Mouse (Mus musculus) stomach, embryonic 15.5 days (tissue): ENCODE measurements around the gene Treml2. TPM values are rescaled to one million over a fixed set of nuclear protein-coding genes. Genes with fewer than 3 reads are reported as not detected.

ENCODE experiments used
- ATAC-seq: fragments of 200-750 bp; cut with Nextera tagmentation; 2 replicates; pipeline ENCODE4 v1.8.0; 2017; ENCODE audit warnings: low read depth, moderate number of reproducible peaks, moderate TSS enrichment; ENCODE audit not compliant: insufficient read depth, low FRiP score
- H3K27ac ChIP-seq: fragments of 300-500 bp; sonication (generic); 2 replicates; pipeline ENCODE4 v1.5.1; 2015; ENCODE audit warnings: mild to moderate bottlenecking, inconsistent platforms
- H3K27me3 ChIP-seq: fragments of 300-500 bp; sonication (generic); replicated peaks from 2 replicates; pipeline ENCODE4 v1.6.1; 2015; ENCODE audit warnings: inconsistent platforms
- H3K36me3 ChIP-seq: fragments of 300-500 bp; sonication (generic); 2 replicates; pipeline ENCODE4 v1.6.1; 2015; ENCODE audit warnings: inconsistent platforms
- H3K4me1 ChIP-seq: fragments of 300-500 bp; sonication (generic); 2 replicates; pipeline ENCODE4 v1.6.1; 2015; ENCODE audit warnings: inconsistent platforms
- H3K4me2 ChIP-seq: fragments of 300-500 bp; sonication (generic); 2 replicates; pipeline ENCODE4 v1.6.1; 2015; ENCODE audit warnings: mild to moderate bottlenecking, inconsistent platforms
- H3K4me3 ChIP-seq: fragments of 300-500 bp; sonication (generic); replicated peaks from 2 replicates; pipeline ENCODE4 v1.5.1; 2015; ENCODE audit warnings: inconsistent platforms
- H3K9ac ChIP-seq: fragments of 300-500 bp; sonication (generic); 2 replicates; pipeline ENCODE4 v1.6.1; 2015; ENCODE audit warnings: inconsistent platforms
- H3K9me3 ChIP-seq: fragments of 300-500 bp; sonication (generic); 2 replicates; pipeline ENCODE4 v1.6.1; 2016; ENCODE audit warnings: inconsistent platforms
- WGBS: fragments of 180-500 bp; shearing (Covaris S2); methylation state at CpG from one replicate; pipeline ENCODE4 v1.1.7; 2015; 5-methylcytosine and 5-hydroxymethylcytosine counted together
- polyA plus RNA-seq: library from polyadenylated mRNA; unstranded; fragments of >200 nt; fragmentation: Nextera tagmentation; extraction: Ambion mirVana; gene quantifications from 2 replicates; pipeline ENCODE4 v1.2.1, GENCODE M21; 2015

Treml2 gene
- polyA plus RNA-seq: 0.30 and 0.48 TPM in 2 replicates

GRCm38 (mm10) chr17:48299203-48299602 lies at the start of gene Treml2:
Gene Treml2 (plus strand): TSS chr17:48299498.
- H3K27me3 ChIP-seq: no peaks in the 10 kb centered on the region
- WGBS: 17% methylated on average over 3 of the region's 4 CpGs
- no peaks in the 10 kb centered on the region for H3K36me3 ChIP-seq
- peak; percentile 57; the same call in 1 of the 2 replicates for ATAC-seq
- no peaks in the 10 kb centered on the region for H3K9me3 ChIP-seq
- no peaks in the 10 kb centered on the region for H3K4me1 ChIP-seq
- 0 out of 2 replicates have a peak within 1 kb of the TSS, but pooled peaks have one; percentile 16 for H3K4me2 ChIP-seq
- H3K4me3 ChIP-seq: no peak within 1 kb of the TSS
- H3K27ac ChIP-seq: no peak within 1 kb of the TSS
- no peak within 1 kb of the TSS for H3K9ac ChIP-seq

DNA sequence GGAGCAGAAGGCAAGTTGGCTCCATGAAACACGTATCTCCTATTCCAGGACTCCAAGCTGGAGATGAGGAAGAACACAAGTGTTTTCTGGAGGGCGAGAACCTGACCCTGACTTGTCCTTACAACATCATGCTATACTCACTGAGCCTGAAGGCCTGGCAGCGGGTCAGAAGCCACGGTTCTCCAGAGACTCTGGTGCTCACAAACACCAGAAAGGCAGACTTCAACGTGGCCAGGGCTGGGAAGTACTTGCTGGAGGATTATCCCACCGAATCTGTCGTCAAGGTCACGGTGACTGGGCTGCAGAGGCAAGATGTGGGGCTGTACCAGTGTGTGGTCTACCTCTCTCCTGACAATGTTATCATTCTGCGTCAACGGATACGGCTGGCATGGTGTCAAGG lies 49.8 kb upstream of the Treml2 start:
- Histone ChIP-seq H3K4me2 (no peak overlapping the region), H3K4me1 (no peaks in the 10 kb centered on the region), H3K9ac (no peak overlapping the region), H3K4me3 (no peak overlapping the region), H3K27me3 (no peaks in the 10 kb centered on the region), H3K9me3 (no peaks in the 10 kb centered on the region), H3K27ac (no peak overlapping the region), H3K36me3 (no peaks in the 10 kb centered on the region)
- 77% methylated on average over 11 of the region's 11 CpGs for WGBS
- no peak for ATAC-seq

- Histone ChIP-seq H3K4me3 (no peak overlapping the region), H3K4me1 (no peaks in the 10 kb centered on the region), H3K4me2 (no peak overlapping the region), H3K9me3 (no peaks in the 10 kb centered on the region), H3K27me3 (no peaks in the 10 kb centered on the region), H3K27ac (no peak overlapping the region), H3K36me3 (no peaks in the 10 kb centered on the region), H3K9ac (no peak overlapping the region)
- 85% methylated on average over 7 of the region's 7 CpGs for WGBS
- no peak for ATAC-seq
Measured at GRCm38 (mm10) chr17:48250631-48251030, 48.7 kb upstream of the Treml2 start.

DNA sequence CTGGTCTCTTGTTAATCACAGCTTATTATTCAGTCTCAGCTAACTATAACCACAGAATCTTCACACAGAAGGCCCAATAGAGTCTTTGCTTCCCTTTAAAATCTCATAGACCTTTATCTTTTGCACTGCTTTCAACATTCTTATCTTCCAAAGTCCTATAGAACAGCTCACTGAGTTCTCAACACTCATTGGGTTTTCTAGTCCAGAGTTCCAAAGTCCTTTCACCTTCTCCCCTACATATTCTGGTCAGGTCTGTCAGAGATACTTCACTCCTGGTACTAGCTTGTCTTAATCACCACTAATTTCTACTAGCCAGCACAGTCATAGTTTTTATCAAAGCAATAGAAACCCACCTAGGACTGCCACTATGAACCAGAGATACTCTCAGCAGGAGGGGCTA lies 42.7 kb upstream of the Treml2 start:
- Histone ChIP-seq H3K9me3 (no peaks in the 10 kb centered on the region), H3K27me3 (no peaks in the 10 kb centered on the region), H3K9ac (no peak overlapping the region), H3K4me2 (no peak overlapping the region), H3K4me3 (no peak overlapping the region), H3K36me3 (no peaks in the 10 kb centered on the region), H3K4me1 (no peaks in the 10 kb centered on the region), H3K27ac (no peak overlapping the region)
- ATAC-seq: no peak

DNA sequence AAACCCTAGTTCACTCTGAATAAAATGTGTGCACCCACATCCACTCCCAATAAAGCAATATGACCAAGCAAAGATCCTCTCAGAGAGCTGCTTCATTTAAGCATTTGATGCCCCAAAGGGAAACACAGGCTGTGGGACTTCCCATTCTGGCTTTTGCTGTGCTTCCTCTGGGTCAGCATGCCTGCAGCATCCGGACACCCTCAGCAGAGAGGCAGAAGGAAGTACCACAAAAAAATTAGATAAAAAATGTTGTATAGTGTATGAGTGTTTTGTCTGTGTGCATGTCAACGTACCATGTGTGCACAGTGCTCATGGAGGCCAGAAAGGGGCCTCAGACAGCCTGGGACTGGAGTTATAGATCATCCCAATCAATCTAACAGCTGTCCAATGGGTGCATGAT lies 37.4 kb upstream of the Treml2 start:
- 65% methylated on average over 2 of the region's 2 CpGs for WGBS
- ATAC-seq: no peak

GRCm38 (mm10) chr17:48263741-48264362 lies 35.4 kb upstream of the Treml2 start, which contains the start of gene Treml4:
Gene Treml4 (plus strand): TSS chr17:48264295.
- H3K27ac ChIP-seq: no peak within 1 kb of the TSS
- H3K4me1 ChIP-seq: no peaks in the 10 kb centered on the region
- 81% methylated on average over 3 of the region's 3 CpGs for WGBS
- no peaks in the 10 kb centered on the region for H3K36me3 ChIP-seq
- no peak within 1 kb of the TSS for H3K4me3 ChIP-seq
- no peak within 1 kb of the TSS for H3K4me2 ChIP-seq
- no peak for ATAC-seq
- H3K9me3 ChIP-seq: no peaks in the 10 kb centered on the region
- no peak within 1 kb of the TSS for H3K9ac ChIP-seq
- H3K27me3 ChIP-seq: no peaks in the 10 kb centered on the region

More for the DNA sequence above, 37.4 kb upstream of the Treml2 start:
- Histone ChIP-seq H3K4me3 (no peak overlapping the region), H3K27me3 (no peaks in the 10 kb centered on the region), H3K4me1 (no peaks in the 10 kb centered on the region), H3K36me3 (no peaks in the 10 kb centered on the region), H3K9me3 (no peaks in the 10 kb centered on the region), H3K9ac (no peak overlapping the region), H3K27ac (no peak overlapping the region), H3K4me2 (no peak overlapping the region)

DNA sequence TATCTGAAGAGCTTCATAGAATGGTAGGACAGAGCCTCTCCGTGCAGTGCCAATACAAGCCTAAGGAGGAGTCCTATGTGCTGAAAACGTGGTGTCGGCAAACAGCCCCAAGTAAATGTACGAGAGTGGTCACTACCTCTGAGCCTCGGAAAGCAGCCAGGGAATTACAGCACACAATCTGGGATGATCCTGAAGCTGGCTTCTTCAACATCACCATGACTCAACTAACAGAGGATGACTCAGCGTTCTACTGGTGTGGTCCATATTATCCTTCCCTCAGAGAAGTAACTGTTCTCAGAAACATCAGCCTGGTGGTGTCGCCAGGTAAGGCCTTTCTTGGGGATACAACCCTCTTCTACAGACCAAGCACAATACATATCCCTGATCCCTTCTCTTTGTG lies 34.6 kb upstream of the Treml2 start:
- Histone ChIP-seq H3K4me3 (no peak overlapping the region), H3K27ac (no peak overlapping the region), H3K36me3 (no peaks in the 10 kb centered on the region), H3K9ac (no peak overlapping the region), H3K4me2 (no peak overlapping the region), H3K27me3 (no peaks in the 10 kb centered on the region), H3K9me3 (no peaks in the 10 kb centered on the region), H3K4me1 (no peaks in the 10 kb centered on the region)
- ATAC-seq: no peak
- 85% methylated on average over 7 of the region's 7 CpGs for WGBS

- no peak for ATAC-seq
- H3K27me3 ChIP-seq: no peaks in the 10 kb centered on the region
- H3K4me2 ChIP-seq: no peak overlapping the region
- H3K36me3 ChIP-seq: no peaks in the 10 kb centered on the region
- no peak overlapping the region for H3K27ac ChIP-seq
- 12% methylated on average over 2 of the region's 2 CpGs for WGBS
- no peaks in the 10 kb centered on the region for H3K9me3 ChIP-seq
- H3K4me1 ChIP-seq: no peaks in the 10 kb centered on the region
- H3K4me3 ChIP-seq: no peak overlapping the region
- no peak overlapping the region for H3K9ac ChIP-seq
Measured at GRCm38 (mm10) chr17:48266138-48266537, 33.2 kb upstream of the Treml2 start.

DNA sequence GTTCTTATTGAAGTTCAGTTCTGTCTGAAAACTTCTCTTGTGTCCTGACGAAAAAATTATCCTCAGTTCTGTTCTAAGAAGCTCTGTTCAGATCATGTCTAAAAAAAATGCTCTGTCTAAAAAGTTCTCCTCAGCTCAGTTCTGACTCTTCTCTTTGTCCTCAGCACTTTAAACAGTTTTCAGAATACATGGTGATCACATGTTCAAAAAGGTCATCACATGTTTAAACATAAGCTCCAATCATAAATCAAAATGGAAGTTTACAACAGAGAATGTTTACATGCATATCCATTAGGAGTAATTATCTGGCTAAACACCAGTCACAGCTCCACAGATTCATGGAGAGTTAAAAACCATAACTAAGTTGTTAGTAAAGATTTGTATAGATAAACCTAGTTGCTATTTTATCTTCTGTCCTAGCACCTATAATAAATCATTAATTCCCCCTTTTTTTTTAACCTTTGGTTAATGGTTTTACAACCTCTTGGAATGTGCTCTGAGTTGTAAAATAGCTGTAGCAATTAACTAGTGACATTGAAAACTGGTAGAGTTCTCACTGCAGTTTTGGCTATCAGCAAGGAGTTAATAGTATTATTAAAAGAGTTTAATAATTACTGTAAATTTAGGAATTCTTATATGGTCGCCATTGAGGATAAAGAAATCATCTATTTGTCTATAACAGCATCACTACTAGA lies 32.5 kb upstream of the Treml2 start:
- no peak for ATAC-seq
- H3K36me3 ChIP-seq: no peaks in the 10 kb centered on the region
- H3K4me2 ChIP-seq: no peak overlapping the region

GRCm38 (mm10) chr17:48267591-48267990 lies 31.7 kb upstream of the Treml2 start:
- no peaks in the 10 kb centered on the region for H3K9me3 ChIP-seq
- no peak overlapping the region for H3K9ac ChIP-seq
- no peak for ATAC-seq
- H3K36me3 ChIP-seq: no peaks in the 10 kb centered on the region
- H3K4me1 ChIP-seq: no peaks in the 10 kb centered on the region
- H3K27me3 ChIP-seq: no peaks in the 10 kb centered on the region
- no peak overlapping the region for H3K27ac ChIP-seq
- WGBS: 59% methylated on average over 1 of the region's 1 CpGs
- no peak overlapping the region for H3K4me3 ChIP-seq
- H3K4me2 ChIP-seq: no peak overlapping the region

More for the DNA sequence above, 32.5 kb upstream of the Treml2 start:
- Histone ChIP-seq H3K27ac (no peak overlapping the region), H3K27me3 (no peaks in the 10 kb centered on the region), H3K9ac (no peak overlapping the region), H3K4me3 (no peak overlapping the region), H3K4me1 (no peaks in the 10 kb centered on the region), H3K9me3 (no peaks in the 10 kb centered on the region)
- 30% methylated on average over 2 of the region's 2 CpGs for WGBS

DNA sequence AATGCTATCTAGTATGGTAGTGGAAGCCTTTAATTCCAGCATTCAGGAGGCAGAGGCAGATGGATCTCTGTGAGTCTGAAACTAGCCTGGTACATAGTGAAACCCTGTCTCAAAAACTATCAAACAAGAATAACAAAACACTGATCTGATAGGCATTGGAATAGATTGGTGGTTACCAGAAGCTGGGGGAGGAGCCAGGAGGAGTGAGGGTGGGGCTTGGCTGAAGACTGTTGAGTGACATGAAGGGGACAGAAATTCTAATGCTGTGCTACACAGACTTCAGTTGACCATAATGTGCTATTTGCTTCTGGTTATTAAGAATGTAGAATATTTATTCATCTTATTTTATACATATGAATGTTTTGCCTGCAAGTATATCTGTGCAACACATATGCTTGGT lies 31.0 kb upstream of the Treml2 start:
- no peak for ATAC-seq
- Histone ChIP-seq H3K9me3 (no peaks in the 10 kb centered on the region), H3K27ac (no peak overlapping the region), H3K36me3 (no peaks in the 10 kb centered on the region), H3K27me3 (no peaks in the 10 kb centered on the region), H3K4me1 (no peaks in the 10 kb centered on the region), H3K4me2 (no peak overlapping the region), H3K4me3 (no peak overlapping the region), H3K9ac (no peak overlapping the region)

DNA sequence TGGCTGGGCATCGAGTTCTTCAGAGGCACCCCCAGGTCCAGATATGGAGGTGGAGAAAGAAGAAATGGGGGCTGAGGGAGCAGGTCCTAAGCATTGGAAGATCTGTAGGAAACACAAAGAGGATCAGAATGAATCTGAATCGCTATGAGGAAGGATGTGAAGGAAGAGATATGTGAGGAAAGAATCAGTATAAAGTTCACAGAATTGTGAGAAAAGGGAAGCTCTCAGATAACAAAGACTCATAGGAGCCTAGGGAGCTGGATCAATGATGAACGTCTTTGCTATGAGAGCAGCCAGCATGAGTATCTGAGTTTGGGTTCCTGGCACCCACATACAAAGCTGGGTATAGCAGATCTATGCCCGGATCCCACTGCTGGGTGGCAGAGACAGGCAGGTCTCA lies 29.5 kb upstream of the Treml2 start:
- ATAC-seq: no peak
- Histone ChIP-seq H3K36me3 (no peaks in the 10 kb centered on the region), H3K9me3 (no peaks in the 10 kb centered on the region), H3K4me3 (no peak overlapping the region), H3K4me2 (no peak overlapping the region), H3K27me3 (no peaks in the 10 kb centered on the region), H3K4me1 (no peaks in the 10 kb centered on the region), H3K9ac (no peak overlapping the region), H3K27ac (no peak overlapping the region)
- 71% methylated on average over 4 of the region's 4 CpGs for WGBS
